Mouse (Mus musculus) midbrain, embryonic 14.5 days (tissue): ENCODE data around the gene Ero1l. TPM values are rescaled to one million over a fixed set of nuclear protein-coding genes. Genes with fewer than 3 reads are reported as not detected.
A peak's percentile ranks its signal among the peaks of the same experiment; 100 is the strongest.

Source experiments
- ATAC-seq: fragments of 200-750 bp; cut with Nextera tagmentation; 2 replicates; pipeline ENCODE4 v1.8.0; 2017; ENCODE audit warnings: moderate number of reproducible peaks, moderate library complexity; ENCODE audit not compliant: low FRiP score, low TSS enrichment
- DNase-seq: peaks from one replicate; pipeline ENCODE4 v3.0.0-alpha.2; 2015
- H3K27ac ChIP-seq: fragments of 300-500 bp; sonication (generic); replicated peaks from 2 replicates; pipeline ENCODE4 v1.5.1; 2014; ENCODE audit warnings: mild to moderate bottlenecking, low read depth, low read length, moderate library complexity
- H3K27me3 ChIP-seq: fragments of 300-500 bp; sonication (generic); 2 replicates; pipeline ENCODE4 v1.6.1; 2014; ENCODE audit warnings: low read length, control low read depth, mixed read lengths; ENCODE audit not compliant: control insufficient read depth, insufficient read depth
- H3K36me3 ChIP-seq: fragments of 300-500 bp; sonication (generic); 2 replicates; pipeline ENCODE4 v1.6.1; 2014; ENCODE audit warnings: low read length, control low read depth; ENCODE audit not compliant: control insufficient read depth, insufficient read depth
- H3K4me1 ChIP-seq: fragments of 300-500 bp; sonication (generic); 2 replicates; pipeline ENCODE4 v1.6.1; 2014; ENCODE audit warnings: mild to moderate bottlenecking, antibody characterized with exemption, low read length, control low read depth; ENCODE audit not compliant: control insufficient read depth, insufficient read depth
- H3K4me2 ChIP-seq: fragments of 300-500 bp; sonication (generic); 2 replicates; pipeline ENCODE4 v1.6.1; 2014; ENCODE audit warnings: mild to moderate bottlenecking, low read length, moderate library complexity
- H3K4me3 ChIP-seq: fragments of 300-500 bp; sonication (generic); replicated peaks from 2 replicates; pipeline ENCODE4 v1.5.1; 2014; ENCODE audit warnings: low read depth, low read length
- H3K9ac ChIP-seq: fragments of 300-500 bp; sonication (generic); replicated peaks from 2 replicates; pipeline ENCODE4 v1.6.1; 2014; ENCODE audit warnings: mild to moderate bottlenecking, low read length, moderate library complexity
- H3K9me3 ChIP-seq: fragments of 300-500 bp; sonication (generic); 2 replicates; pipeline ENCODE4 v1.6.1; 2016; ENCODE audit warnings: low read length, control low read depth, mixed read lengths; ENCODE audit not compliant: control insufficient read depth
- WGBS: fragments of 180-500 bp; shearing (Covaris S2); extraction: QIAGEN DNeasy Blood & Tissue Kit; methylation state at CpG from one replicate; pipeline ENCODE4 v1.1.7; 2014; 5-methylcytosine and 5-hydroxymethylcytosine counted together
- polyA plus RNA-seq: library from polyadenylated mRNA; unstranded; fragments of >200 nt; fragmentation: Nextera tagmentation; extraction: Ambion mirVana; gene quantifications from 2 replicates; pipeline ENCODE4 v1.2.1, GENCODE M21; 2014

The Ero1l gene
- polyA plus RNA-seq, 1 experiment from 2014 or later: 29.9 TPM

- Histone ChIP-seq H3K27me3 (no peaks in the 10 kb centered on the region), H3K4me3 (no peak overlapping the region), H3K4me2 (no peak overlapping the region), H3K4me1 (no peaks in the 10 kb centered on the region), H3K27ac (no peak overlapping the region), H3K36me3 (no peaks in the 10 kb centered on the region), H3K9me3 (no peaks in the 10 kb centered on the region), H3K9ac (no peak overlapping the region)
- peak; percentile 17 for DNase-seq
- no peak for ATAC-seq
Observed at GRCm38 (mm10) chr14:45325471-45325870, 6.9 kb upstream of the Ero1l start.

- no peak for ATAC-seq
- no peak for DNase-seq
- Histone ChIP-seq H3K9me3 (no peaks in the 10 kb centered on the region), H3K4me2 (no peak overlapping the region), H3K27ac (no peak overlapping the region), H3K4me1 (peaks cover 6% of the 10 kb centered on the region; the same call in 1 of the 2 replicates), H3K36me3 (no peaks in the 10 kb centered on the region), H3K4me3 (no peak overlapping the region), H3K9ac (no peak overlapping the region), H3K27me3 (no peaks in the 10 kb centered on the region)
- WGBS: 92% methylated on average over 3 of the region's 3 CpGs
Observed at GRCm38 (mm10) chr14:45323320-45323719, 4.7 kb upstream of the Ero1l start.

GRCm38 (mm10) chr14:45322450-45322849 lies 3.9 kb upstream of the Ero1l start:
- Histone ChIP-seq H3K27ac (no peak overlapping the region), H3K4me2 (no peak overlapping the region), H3K9ac (no peak overlapping the region), H3K4me1 (peaks cover 7% of the 10 kb centered on the region), H3K4me3 (no peak overlapping the region), H3K9me3 (no peaks in the 10 kb centered on the region), H3K27me3 (no peaks in the 10 kb centered on the region), H3K36me3 (no peaks in the 10 kb centered on the region)
- 91% methylated on average over 2 of the region's 2 CpGs for WGBS
- DNase-seq (no peak), ATAC-seq (no peak)

- DNase-seq (no peak), ATAC-seq (no peak)
- no peaks in the 10 kb centered on the region for H3K27me3 ChIP-seq
- 87% methylated on average over 5 of the region's 5 CpGs for WGBS
- H3K9me3 ChIP-seq: no peaks in the 10 kb centered on the region
- H3K4me2 ChIP-seq: no peak overlapping the region
- peaks cover 14% of the 10 kb centered on the region for H3K4me1 ChIP-seq
- no peak overlapping the region for H3K9ac ChIP-seq
- H3K27ac ChIP-seq: no peak overlapping the region
- H3K4me3 ChIP-seq: no peak overlapping the region
- no peaks in the 10 kb centered on the region for H3K36me3 ChIP-seq
Observed at GRCm38 (mm10) chr14:45321622-45322021, 3.1 kb upstream of the Ero1l start.

- ATAC-seq (no peak), DNase-seq (no peak)
- Histone ChIP-seq H3K27ac (no peak overlapping the region), H3K9ac (no peak overlapping the region), H3K4me3 (no peak overlapping the region), H3K27me3 (no peaks in the 10 kb centered on the region), H3K36me3 (no peaks in the 10 kb centered on the region), H3K9me3 (no peaks in the 10 kb centered on the region), H3K4me2 (no peak overlapping the region), H3K4me1 (peaks cover 19% of the 10 kb centered on the region)
- 89% methylated on average over 3 of the region's 3 CpGs for WGBS
Observed at GRCm38 (mm10) chr14:45321067-45321466, 2.5 kb upstream of the Ero1l start.

GRCm38 (mm10) chr14:45320111-45320510 lies 1.5 kb upstream of the Ero1l start:
- Histone ChIP-seq H3K9ac (no peak overlapping the region), H3K4me3 (no peak overlapping the region), H3K9me3 (no peaks in the 10 kb centered on the region), H3K27me3 (no peaks in the 10 kb centered on the region), H3K4me1 (peaks cover 27% of the 10 kb centered on the region), H3K4me2 (no peak overlapping the region), H3K36me3 (no peaks in the 10 kb centered on the region), H3K27ac (no peak overlapping the region)
- 79% methylated on average over 4 of the region's 4 CpGs for WGBS
- ATAC-seq: no peak
- no peak for DNase-seq

GRCm38 (mm10) chr14:45319237-45319610 lies 653 bp upstream of the Ero1l start:
- Histone ChIP-seq H3K4me2 (peak overlapping the region; percentile 71), H3K27me3 (no peaks in the 10 kb centered on the region), H3K36me3 (no peaks in the 10 kb centered on the region), H3K9ac (peak overlapping the region; percentile 90; the same call in 1 of the 2 replicates), H3K4me1 (peaks cover 27% of the 10 kb centered on the region), H3K9me3 (no peaks in the 10 kb centered on the region), H3K4me3 (peak overlapping the region; percentile 76; the same call in 1 of the 2 replicates), H3K27ac (peak overlapping the region; percentile 96)
- 62% methylated on average over 3 of the region's 3 CpGs for WGBS
- DNase-seq (no peak), ATAC-seq (no peak)

GRCm38 (mm10) chr14:45317921-45318411 lies 605 bp downstream of the Ero1l start:
- DNase-seq: no peak

GRCm38 (mm10) chr14:45316927-45317326 lies 1.6 kb downstream of the Ero1l start:
- Histone ChIP-seq H3K4me2 (peak overlapping the region; percentile 71), H3K4me1 (peaks cover 27% of the 10 kb centered on the region), H3K4me3 (peak overlapping the region; percentile 76), H3K36me3 (no peaks in the 10 kb centered on the region), H3K9ac (peak overlapping the region; percentile 90; the same call in 1 of the 2 replicates), H3K27me3 (no peaks in the 10 kb centered on the region), H3K27ac (no peak overlapping the region), H3K9me3 (no peaks in the 10 kb centered on the region)
- DNase-seq (no peak), ATAC-seq (no peak)
- 83% methylated on average over 5 of the region's 5 CpGs for WGBS

More at GRCm38 (mm10) chr14:45317921-45318411, 605 bp downstream of the Ero1l start:
- no peaks in the 10 kb centered on the region for H3K9me3 ChIP-seq
- no peaks in the 10 kb centered on the region for H3K27me3 ChIP-seq
- H3K4me1 ChIP-seq: peaks cover 27% of the 10 kb centered on the region
- no peaks in the 10 kb centered on the region for H3K36me3 ChIP-seq
- ATAC-seq: peak; percentile 69; the same call in 1 of the 2 replicates
- under 1% methylated on average over 36 of the region's 38 CpGs for WGBS
- peak overlapping the region; percentile 96 for H3K27ac ChIP-seq
- H3K4me2 ChIP-seq: peak overlapping the region; percentile 71
- H3K4me3 ChIP-seq: peak overlapping the region; percentile 76
- peak overlapping the region; percentile 90 for H3K9ac ChIP-seq
